Mouse (Mus musculus): Measurements from ENCODE around the gene Acbd6. TPM values are rescaled to one million over a fixed set of nuclear protein-coding genes. Genes with fewer than 3 reads are reported as not detected.

Gene Acbd6
- polyA plus RNA-seq, 1 experiment = 76.3 TPM

- no peak overlapping the region for H3K27ac ChIP-seq (ENCODE audit: control insufficient read depth, insufficient read depth, low read depth, low read length, poor library complexity)
- WGBS = 87% methylated on average over 7 of the region's 7 CpGs
- no peak overlapping the region for H3K4me3 ChIP-seq (replicated peaks; ENCODE audit: control insufficient read depth, low read depth, low read length)
- TF ChIP-seq POLR2A (IDR thresholded peaks at IDR 0.05; ENCODE audit: borderline replicate concordance, control insufficient read depth, low read depth, low read length) (no peak), CTCF (IDR thresholded peaks at IDR 0.05; ENCODE audit: control insufficient read depth, insufficient read depth, low read length) (no peak)
- no peaks in the 10 kb centered on the region for H3K4me1 ChIP-seq (ENCODE audit: control insufficient read depth, insufficient read depth, low read length)
Measured at GRCm38 (mm10) chr1:155636648-155637047, 78.7 kb downstream of the Acbd6 start.

- TF ChIP-seq CTCF (IDR thresholded peaks at IDR 0.05; ENCODE audit: control insufficient read depth, insufficient read depth, low read length) (no peak), POLR2A (IDR thresholded peaks at IDR 0.05; ENCODE audit: borderline replicate concordance, control insufficient read depth, low read depth, low read length) (no peak)
- H3K4me1 ChIP-seq (ENCODE audit: control insufficient read depth, insufficient read depth, low read length) = no peaks in the 10 kb centered on the region
- H3K4me3 ChIP-seq (replicated peaks; ENCODE audit: control insufficient read depth, low read depth, low read length) = no peak overlapping the region
- WGBS = 83% methylated on average over 5 of the region's 5 CpGs
- no peak overlapping the region for H3K27ac ChIP-seq (ENCODE audit: control insufficient read depth, insufficient read depth, low read depth, low read length, poor library complexity)
Measured at GRCm38 (mm10) chr1:155645816-155646215, 87.9 kb downstream of the Acbd6 start.

- no peak for TF ChIP-seq POLR2A (IDR thresholded peaks at IDR 0.05; ENCODE audit: borderline replicate concordance, control insufficient read depth, low read depth, low read length)
- no peak for TF ChIP-seq CTCF (IDR thresholded peaks at IDR 0.05; ENCODE audit: control insufficient read depth, insufficient read depth, low read length)
- 85% methylated on average over 10 of the region's 10 CpGs for WGBS
- Histone ChIP-seq H3K27ac (ENCODE audit: control insufficient read depth, insufficient read depth, low read depth, low read length, poor library complexity) (no peak overlapping the region), H3K4me1 (ENCODE audit: control insufficient read depth, insufficient read depth, low read length) (no peaks in the 10 kb centered on the region), H3K4me3 (replicated peaks; ENCODE audit: control insufficient read depth, low read depth, low read length) (no peak overlapping the region)
Measured at GRCm38 (mm10) chr1:155646345-155647307, 88.7 kb downstream of the Acbd6 start.

- Histone ChIP-seq H3K4me1 (ENCODE audit: control insufficient read depth, insufficient read depth, low read length) (no peaks in the 10 kb centered on the region), H3K4me3 (replicated peaks; ENCODE audit: control insufficient read depth, low read depth, low read length) (no peak overlapping the region), H3K27ac (ENCODE audit: control insufficient read depth, insufficient read depth, low read depth, low read length, poor library complexity) (no peak overlapping the region)
- TF ChIP-seq CTCF (IDR thresholded peaks at IDR 0.05; ENCODE audit: control insufficient read depth, insufficient read depth, low read length) (no peak), POLR2A (IDR thresholded peaks at IDR 0.05; ENCODE audit: borderline replicate concordance, control insufficient read depth, low read depth, low read length) (no peak)
- 87% methylated on average over 9 of the region's 9 CpGs for WGBS
Measured at GRCm38 (mm10) chr1:155650121-155650846, 92.4 kb downstream of the Acbd6 start.

GRCm38 (mm10) chr1:155654961-155655360 is 97.0 kb downstream of the Acbd6 start:
- Histone ChIP-seq H3K27ac (ENCODE audit: control insufficient read depth, insufficient read depth, low read depth, low read length, poor library complexity) (no peak overlapping the region), H3K4me3 (replicated peaks; ENCODE audit: control insufficient read depth, low read depth, low read length) (no peak overlapping the region), H3K4me1 (ENCODE audit: control insufficient read depth, insufficient read depth, low read length) (no peaks in the 10 kb centered on the region)
- WGBS = 79% methylated on average over 3 of the region's 3 CpGs
- no peak for TF ChIP-seq POLR2A (IDR thresholded peaks at IDR 0.05; ENCODE audit: borderline replicate concordance, control insufficient read depth, low read depth, low read length)
- no peak for TF ChIP-seq CTCF (IDR thresholded peaks at IDR 0.05; ENCODE audit: control insufficient read depth, insufficient read depth, low read length)

GRCm38 (mm10) chr1:155656321-155656720 is 98.4 kb downstream of the Acbd6 start:
- TF ChIP-seq POLR2A (IDR thresholded peaks at IDR 0.05; ENCODE audit: borderline replicate concordance, control insufficient read depth, low read depth, low read length) = no peak
- no peak for TF ChIP-seq CTCF (IDR thresholded peaks at IDR 0.05; ENCODE audit: control insufficient read depth, insufficient read depth, low read length)
- no peak overlapping the region for H3K4me3 ChIP-seq (replicated peaks; ENCODE audit: control insufficient read depth, low read depth, low read length)
- WGBS = 88% methylated on average over 5 of the region's 5 CpGs

GRCm38 (mm10) chr1:155663994-155664393 is 106.1 kb downstream of the Acbd6 start:
- 51% methylated on average over 5 of the region's 5 CpGs for WGBS
- Histone ChIP-seq H3K4me1 (ENCODE audit: control insufficient read depth, insufficient read depth, low read length) (no peaks in the 10 kb centered on the region), H3K27ac (ENCODE audit: control insufficient read depth, insufficient read depth, low read depth, low read length, poor library complexity) (no peak overlapping the region), H3K4me3 (replicated peaks; ENCODE audit: control insufficient read depth, low read depth, low read length) (no peak overlapping the region)
- no peak for TF ChIP-seq CTCF (IDR thresholded peaks at IDR 0.05; ENCODE audit: control insufficient read depth, insufficient read depth, low read length)
- no peak for TF ChIP-seq POLR2A (IDR thresholded peaks at IDR 0.05; ENCODE audit: borderline replicate concordance, control insufficient read depth, low read depth, low read length)

More at GRCm38 (mm10) chr1:155656321-155656720, 98.4 kb downstream of the Acbd6 start:
- no peaks in the 10 kb centered on the region for H3K4me1 ChIP-seq (ENCODE audit: control insufficient read depth, insufficient read depth, low read length)
- H3K27ac ChIP-seq (ENCODE audit: control insufficient read depth, insufficient read depth, low read depth, low read length, poor library complexity) = no peak overlapping the region

GRCm38 (mm10) chr1:155675570-155675969 is 117.7 kb downstream of the Acbd6 start:
- Histone ChIP-seq H3K4me3 (replicated peaks; ENCODE audit: control insufficient read depth, low read depth, low read length) (no peak overlapping the region), H3K27ac (ENCODE audit: control insufficient read depth, insufficient read depth, low read depth, low read length, poor library complexity) (no peak overlapping the region), H3K4me1 (ENCODE audit: control insufficient read depth, insufficient read depth, low read length) (no peaks in the 10 kb centered on the region)
- 80% methylated on average over 6 of the region's 6 CpGs for WGBS
- no peak for TF ChIP-seq CTCF (IDR thresholded peaks at IDR 0.05; ENCODE audit: control insufficient read depth, insufficient read depth, low read length)
- no peak for TF ChIP-seq POLR2A (IDR thresholded peaks at IDR 0.05; ENCODE audit: borderline replicate concordance, control insufficient read depth, low read depth, low read length)
